Mouse (Mus musculus) adipose tissue, adult 10 weeks (tissue): ENCODE data around the gene Impad1. TPM values are rescaled to one million over a fixed set of nuclear protein-coding genes. Genes with fewer than 3 reads are reported as not detected.

ENCODE experiments used
- polyA plus RNA-seq: library from polyadenylated mRNA; stranded (reverse); fragments of 350-450 nt; fragmentation: Illumina TruSeq; extraction: RNeasy Lipid Tissue Mini Kit (QIAGEN cat#74804); gene quantifications from one replicate; pipeline ENCODE4 v1.2.3, GENCODE M21; 2014; ENCODE audit warnings: low read depth, low replicate concordance

Gene Impad1
- 21.3 TPM for polyA plus RNA-seq

DNA sequence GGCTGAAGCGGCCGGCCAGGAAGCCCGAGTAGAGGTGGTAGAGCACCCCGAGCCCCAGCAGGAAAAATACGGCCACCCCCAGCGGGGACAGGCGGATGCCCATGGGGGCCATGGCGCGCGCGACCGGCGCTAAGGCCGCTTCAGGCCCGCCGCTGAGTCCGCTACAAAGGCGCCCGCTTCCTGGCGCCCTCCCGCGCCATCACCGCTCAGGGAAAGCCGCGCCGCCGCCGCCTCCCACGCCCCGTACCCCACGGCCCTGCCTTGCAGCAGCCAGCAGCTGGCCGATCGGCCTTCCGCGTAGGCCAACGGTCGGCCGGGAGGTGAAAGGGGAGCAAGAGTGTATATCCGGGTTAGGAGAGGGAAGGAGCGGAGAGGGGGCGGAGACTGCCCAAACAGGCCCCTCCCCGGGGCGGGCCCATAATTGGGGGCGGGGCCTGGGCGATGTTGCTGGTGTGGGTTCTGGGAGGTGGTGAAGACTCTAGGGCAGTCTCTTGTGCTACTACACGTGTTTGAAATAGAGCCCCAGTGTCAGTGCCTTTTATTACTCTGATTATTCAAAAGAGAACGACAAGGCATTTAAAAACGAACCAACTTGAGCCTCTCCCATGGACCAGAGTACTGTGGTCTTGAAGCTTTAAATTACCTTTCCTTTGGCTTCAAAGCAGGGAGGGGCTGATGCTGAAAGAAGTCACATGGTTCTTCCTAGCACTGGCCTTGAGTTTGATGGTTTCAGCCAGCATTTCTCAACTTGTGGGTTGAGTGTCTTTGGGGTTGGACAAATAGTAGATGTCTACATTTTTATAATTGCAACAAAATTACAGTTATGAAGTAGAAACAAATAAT lies at the start of gene Impad1:
Impad1 (minus strand) TSS at position 364 of the 843 bp plus-strand sequence.

